Mouse (Mus musculus) embryonic facial prominence, embryonic 10.5 days (tissue): Measurements from ENCODE around the gene Dhdds. TPM values are rescaled to one million over a fixed set of nuclear protein-coding genes. Genes with fewer than 3 reads are reported as not detected.

Experiments used
- DNase-seq: peaks from one replicate; pipeline ENCODE4 v3.0.0-alpha.2; 2017; ENCODE audit warnings: low spot score
- H3K27ac ChIP-seq: fragments of 300-500 bp; sonication (generic); replicated peaks from 2 replicates; pipeline ENCODE4 v1.5.1; 2016; ENCODE audit warnings: mild to moderate bottlenecking
- H3K27me3 ChIP-seq: fragments of 300-500 bp; sonication (generic); replicated peaks from 2 replicates; pipeline ENCODE4 v1.6.1; 2016; ENCODE audit warnings: low read depth, mild to moderate bottlenecking; ENCODE audit not compliant: poor library complexity, severe bottlenecking
- H3K36me3 ChIP-seq: fragments of 300-500 bp; sonication (generic); replicated peaks from 2 replicates; pipeline ENCODE4 v1.6.1; 2016; ENCODE audit warnings: mild to moderate bottlenecking, moderate library complexity
- H3K4me1 ChIP-seq: fragments of 300-500 bp; sonication (generic); 2 replicates; pipeline ENCODE4 v1.6.1; 2016
- H3K4me3 ChIP-seq: fragments of 300-500 bp; sonication (generic); 2 replicates; pipeline ENCODE4 v1.5.1; 2016; ENCODE audit warnings: mild to moderate bottlenecking, moderate library complexity
- H3K9me3 ChIP-seq: fragments of 300-500 bp; sonication (generic); 2 replicates; pipeline ENCODE4 v1.6.1; 2016; ENCODE audit warnings: mild to moderate bottlenecking
- WGBS: fragments of 180-500 bp; shearing (Covaris S2); methylation state at CpG from one replicate; pipeline ENCODE4 v1.1.7; 2016; 5-methylcytosine and 5-hydroxymethylcytosine counted together
- polyA plus RNA-seq: library from polyadenylated mRNA; unstranded; fragments of >200 nt; fragmentation: Nextera tagmentation; extraction: Ambion mirVana; gene quantifications from 2 replicates; pipeline ENCODE4 v1.2.1, GENCODE M21; 2016

The Dhdds gene
- polyA plus RNA-seq, 1 experiment from 2014 or later = 42.1 TPM

- H3K4me1 ChIP-seq = peaks cover 81% of the 10 kb centered on the region
- under 1% methylated on average over 21 of the region's 21 CpGs for WGBS
- no peaks in the 10 kb centered on the region for H3K9me3 ChIP-seq
- H3K36me3 ChIP-seq = peaks cover 9% of the 10 kb centered on the region; the same call in 1 of the 2 replicates
- peak overlapping the region; percentile 89 for H3K27ac ChIP-seq
- peak overlapping the region; percentile 69 for H3K4me3 ChIP-seq
- H3K27me3 ChIP-seq = no peaks in the 10 kb centered on the region
- peak; percentile 87 for DNase-seq
Observed at GRCm38 (mm10) chr4:134017201-134017865, 16.6 kb upstream of the Dhdds start.

- peaks cover 9% of the 10 kb centered on the region; the same call in 1 of the 2 replicates for H3K36me3 ChIP-seq
- H3K4me3 ChIP-seq = peak overlapping the region; percentile 69
- no peaks in the 10 kb centered on the region for H3K9me3 ChIP-seq
- DNase-seq = peak; percentile 88
- under 1% methylated on average over 8 of the region's 8 CpGs for WGBS
- H3K4me1 ChIP-seq = peaks cover 86% of the 10 kb centered on the region
- H3K27ac ChIP-seq = peak overlapping the region; percentile 89
- H3K27me3 ChIP-seq = no peaks in the 10 kb centered on the region
Observed at GRCm38 (mm10) chr4:134016767-134017166, 16.0 kb upstream of the Dhdds start.

GRCm38 (mm10) chr4:134016208-134016607, 15.5 kb upstream of the Dhdds start:
- Histone ChIP-seq H3K27me3 (no peaks in the 10 kb centered on the region), H3K36me3 (peaks cover 9% of the 10 kb centered on the region; the same call in 1 of the 2 replicates), H3K9me3 (no peaks in the 10 kb centered on the region), H3K4me3 (peak overlapping the region; percentile 69), H3K4me1 (peaks cover 92% of the 10 kb centered on the region), H3K27ac (peak overlapping the region; percentile 89)
- DNase-seq = no peak
- 3% methylated on average over 7 of the region's 7 CpGs for WGBS

- Histone ChIP-seq H3K27ac (peak overlapping the region; percentile 86; the same call in 1 of the 2 replicates), H3K27me3 (no peaks in the 10 kb centered on the region), H3K9me3 (no peaks in the 10 kb centered on the region), H3K36me3 (peaks cover 21% of the 10 kb centered on the region), H3K4me3 (peak overlapping the region; percentile 23; the same call in 1 of the 2 replicates), H3K4me1 (peaks cover 83% of the 10 kb centered on the region)
- 48% methylated on average over 12 of the region's 12 CpGs for WGBS
- peak; percentile 69 for DNase-seq
Observed at GRCm38 (mm10) chr4:134012858-134013528, 12.3 kb upstream of the Dhdds start.

GRCm38 (mm10) chr4:134011450-134012414, 11.0 kb upstream of the Dhdds start:
- peaks cover 70% of the 10 kb centered on the region for H3K4me1 ChIP-seq

GRCm38 (mm10) chr4:134009709-134010108, 9.0 kb upstream of the Dhdds start:
- Histone ChIP-seq H3K4me1 (peaks cover 55% of the 10 kb centered on the region), H3K27ac (no peak overlapping the region), H3K9me3 (no peaks in the 10 kb centered on the region), H3K27me3 (no peaks in the 10 kb centered on the region), H3K4me3 (no peak overlapping the region), H3K36me3 (peaks cover 48% of the 10 kb centered on the region)
- DNase-seq = no peak
- WGBS = 81% methylated on average over 6 of the region's 6 CpGs

More at GRCm38 (mm10) chr4:134011450-134012414, 11.0 kb upstream of the Dhdds start:
- peak overlapping the region; percentile 47 for H3K4me3 ChIP-seq
- no peaks in the 10 kb centered on the region for H3K9me3 ChIP-seq
- WGBS = 9% methylated on average over 16 of the region's 16 CpGs
- H3K36me3 ChIP-seq = peaks cover 34% of the 10 kb centered on the region
- peak overlapping the region; percentile 86 for H3K27ac ChIP-seq
- peak; percentile 80 for DNase-seq
- H3K27me3 ChIP-seq = no peaks in the 10 kb centered on the region

- no peaks in the 10 kb centered on the region for H3K9me3 ChIP-seq
- WGBS = 91% methylated on average over 3 of the region's 3 CpGs
- DNase-seq = no peak
- H3K4me1 ChIP-seq = peaks cover 48% of the 10 kb centered on the region
- H3K4me3 ChIP-seq = no peak overlapping the region
- H3K36me3 ChIP-seq = peaks cover 57% of the 10 kb centered on the region
- no peak overlapping the region for H3K27ac ChIP-seq
- H3K27me3 ChIP-seq = no peaks in the 10 kb centered on the region
Observed at GRCm38 (mm10) chr4:134006845-134007244, 6.1 kb upstream of the Dhdds start.

GRCm38 (mm10) chr4:134005581-134006358, 5.1 kb upstream of the Dhdds start:
- DNase-seq = no peak
- H3K9me3 ChIP-seq = no peaks in the 10 kb centered on the region
- H3K36me3 ChIP-seq = peaks cover 57% of the 10 kb centered on the region
- H3K27ac ChIP-seq = no peak overlapping the region; the same call in 1 of the 2 replicates
- 88% methylated on average over 12 of the region's 12 CpGs for WGBS
- H3K4me3 ChIP-seq = no peak overlapping the region
- H3K27me3 ChIP-seq = no peaks in the 10 kb centered on the region
- H3K4me1 ChIP-seq = peaks cover 40% of the 10 kb centered on the region

GRCm38 (mm10) chr4:134002903-134003302, 2.2 kb upstream of the Dhdds start:
- peak; percentile 33 for DNase-seq
- Histone ChIP-seq H3K9me3 (no peaks in the 10 kb centered on the region), H3K4me1 (peaks cover 37% of the 10 kb centered on the region), H3K4me3 (no peak overlapping the region), H3K36me3 (peaks cover 44% of the 10 kb centered on the region), H3K27ac (no peak overlapping the region), H3K27me3 (no peaks in the 10 kb centered on the region)
- 42% methylated on average over 5 of the region's 5 CpGs for WGBS

GRCm38 (mm10) chr4:134002246-134002645, 1.5 kb upstream of the Dhdds start:
- Histone ChIP-seq H3K4me3 (no peak overlapping the region), H3K27ac (no peak overlapping the region), H3K36me3 (peaks cover 38% of the 10 kb centered on the region), H3K4me1 (peaks cover 37% of the 10 kb centered on the region), H3K27me3 (no peaks in the 10 kb centered on the region), H3K9me3 (no peaks in the 10 kb centered on the region)
- no peak for DNase-seq
- WGBS = 48% methylated on average over 4 of the region's 4 CpGs

- Histone ChIP-seq H3K36me3 (peaks cover 35% of the 10 kb centered on the region), H3K27me3 (no peaks in the 10 kb centered on the region), H3K4me1 (peaks cover 37% of the 10 kb centered on the region), H3K4me3 (peak overlapping the region; percentile 70; the same call in 1 of the 2 replicates), H3K9me3 (no peaks in the 10 kb centered on the region), H3K27ac (no peak overlapping the region)
- WGBS = 36% methylated on average over 10 of the region's 10 CpGs
- no peak for DNase-seq
Observed at GRCm38 (mm10) chr4:134001710-134002109, 992 bp upstream of the Dhdds start.
